Mouse (Mus musculus) bone marrow, adult 2 months (tissue): ENCODE results near the gene Odf4. TPM values are rescaled to one million over a fixed set of nuclear protein-coding genes. Genes with fewer than 3 reads are reported as not detected.
"Not testable (repeated sequence)": the region's sequence is repeated elsewhere in the genome, so short reads cannot be mapped to it uniquely, and the experiment has no call there.

ENCODE experiments used
- H3K27ac ChIP-seq: fragments of 200-500 bp; 2 replicates; pipeline ENCODE4 v1.5.1; 2012; ENCODE audit warnings: low read depth, mild to moderate bottlenecking, control low read depth, inconsistent platforms, low read length; ENCODE audit not compliant: control insufficient read depth, poor library complexity, insufficient read depth
- H3K4me1 ChIP-seq: fragments of 200-500 bp; 2 replicates; pipeline ENCODE4 v1.6.1; 2011; ENCODE audit warnings: low read length; ENCODE audit not compliant: control insufficient read depth, insufficient read depth
- H3K4me3 ChIP-seq: fragments of 200-500 bp; replicated peaks from 2 replicates; pipeline ENCODE3; 2011; ENCODE audit warnings: mild to moderate bottlenecking, low read depth, low read length, control low read depth; ENCODE audit not compliant: control insufficient read depth
- CTCF ChIP-seq: fragments of 200-500 bp; IDR thresholded peaks from 2 replicates; pipeline ENCODE4 v1.5.1; 2011; ENCODE audit warnings: low read length, control low read depth; ENCODE audit not compliant: control insufficient read depth, insufficient read depth
- POLR2A ChIP-seq: fragments of 200-500 bp; IDR thresholded peaks from 2 replicates; pipeline ENCODE4 v1.6.1; 2011; ENCODE audit warnings: low read depth, mild to moderate bottlenecking, control low read depth, low read length, borderline replicate concordance; ENCODE audit not compliant: control insufficient read depth
- WGBS: fragments of 180-500 bp; shearing (Covaris S2); methylation state at CpG from one replicate; pipeline ENCODE4 v1.1.7; 2018; 5-methylcytosine and 5-hydroxymethylcytosine counted together
- polyA plus RNA-seq: library from polyadenylated mRNA; stranded (reverse); fragments of >200 nt; gene quantifications from 2 replicates; pipeline ENCODE4 v1.2.4, GENCODE M21; 2011; ENCODE audit warnings: low replicate concordance; ENCODE audit not compliant: missing spikeins, insufficient read depth, insufficient read length

Gene Odf4
- polyA plus RNA-seq, 1 experiment, result not detected

GRCm38 (mm10) chr11:68966554-68966953, 39.7 kb upstream of the Odf4 start:
- WGBS, result 57% methylated on average over 1 of the region's 1 CpGs
- H3K4me1 ChIP-seq, result no peaks in the 10 kb centered on the region; the same call in 1 of the 2 replicates

GRCm38 (mm10) chr11:68965845-68966244, 39.0 kb upstream of the Odf4 start:
- Histone ChIP-seq H3K27ac (no peak overlapping the region), H3K4me3 (no peak overlapping the region), H3K4me1 (no peaks in the 10 kb centered on the region; the same call in 1 of the 2 replicates)
- TF ChIP-seq POLR2A (no peak), CTCF (no peak)
- WGBS, result 30% methylated on average over 3 of the region's 3 CpGs

More at GRCm38 (mm10) chr11:68966554-68966953, 39.7 kb upstream of the Odf4 start:
- no peak overlapping the region for H3K27ac ChIP-seq
- no peak for TF ChIP-seq POLR2A
- no peak for TF ChIP-seq CTCF
- H3K4me3 ChIP-seq, result no peak overlapping the region

- Histone ChIP-seq H3K4me3 (no peak overlapping the region), H3K4me1 (no peaks in the 10 kb centered on the region; the same call in 1 of the 2 replicates), H3K27ac (no peak overlapping the region)
- TF ChIP-seq POLR2A (no peak), CTCF (no peak)
These were observed 38.2 kb upstream of the Odf4 start for GRCm38 (mm10) chr11:68965050-68965449.

- H3K4me3 ChIP-seq, result no peak overlapping the region
- TF ChIP-seq POLR2A (no peak), CTCF (no peak)
- H3K27ac ChIP-seq, result no peak overlapping the region
- 51% methylated on average over 2 of the region's 2 CpGs for WGBS
- H3K4me1 ChIP-seq, result no peaks in the 10 kb centered on the region; the same call in 1 of the 2 replicates
These were observed 36.5 kb upstream of the Odf4 start for GRCm38 (mm10) chr11:68963405-68963804.

GRCm38 (mm10) chr11:68962159-68962558, 35.3 kb upstream of the Odf4 start:
- not testable (repeated sequence) for H3K4me1 ChIP-seq, H3K27ac ChIP-seq, H3K4me3 ChIP-seq
- 50% methylated on average over 11 of the region's 11 CpGs for WGBS

GRCm38 (mm10) chr11:68961596-68961995, 34.7 kb upstream of the Odf4 start:
- TF ChIP-seq POLR2A (no peak), CTCF (no peak)
- Histone ChIP-seq H3K4me3 (no peak overlapping the region), H3K27ac (no peak overlapping the region), H3K4me1 (no peaks in the 10 kb centered on the region; the same call in 1 of the 2 replicates)
- 58% methylated on average over 3 of the region's 3 CpGs for WGBS

- H3K4me1 ChIP-seq, result peaks cover 4% of the 10 kb centered on the region
- TF ChIP-seq CTCF, result no peak
- TF ChIP-seq POLR2A, result no peak
- no peak overlapping the region for H3K4me3 ChIP-seq
- WGBS, result 87% methylated on average over 1 of the region's 1 CpGs
- H3K27ac ChIP-seq, result no peak overlapping the region
These were observed 31.1 kb upstream of the Odf4 start for GRCm38 (mm10) chr11:68957971-68958370.

GRCm38 (mm10) chr11:68957308-68957707, 30.4 kb upstream of the Odf4 start, which contains the start of gene Arhgef15:
Gene Arhgef15 (minus strand): TSS chr11:68957480.
- TF ChIP-seq POLR2A (no peak), CTCF (no peak)
- Histone ChIP-seq H3K4me3 (no peak within 1 kb of the TSS), H3K4me1 (peaks cover 4% of the 10 kb centered on the region), H3K27ac (no peak within 1 kb of the TSS)
- 80% methylated on average over 8 of the region's 8 CpGs for WGBS

- peaks cover 4% of the 10 kb centered on the region for H3K4me1 ChIP-seq
- TF ChIP-seq CTCF (no peak), POLR2A (no peak)
- no peak overlapping the region for H3K4me3 ChIP-seq
- 78% methylated on average over 13 of the region's 13 CpGs for WGBS
- no peak overlapping the region for H3K27ac ChIP-seq
These were observed 29.8 kb upstream of the Odf4 start for GRCm38 (mm10) chr11:68956697-68957096.
